Mouse (Mus musculus): ENCODE data around the gene Itga9.

DNA sequence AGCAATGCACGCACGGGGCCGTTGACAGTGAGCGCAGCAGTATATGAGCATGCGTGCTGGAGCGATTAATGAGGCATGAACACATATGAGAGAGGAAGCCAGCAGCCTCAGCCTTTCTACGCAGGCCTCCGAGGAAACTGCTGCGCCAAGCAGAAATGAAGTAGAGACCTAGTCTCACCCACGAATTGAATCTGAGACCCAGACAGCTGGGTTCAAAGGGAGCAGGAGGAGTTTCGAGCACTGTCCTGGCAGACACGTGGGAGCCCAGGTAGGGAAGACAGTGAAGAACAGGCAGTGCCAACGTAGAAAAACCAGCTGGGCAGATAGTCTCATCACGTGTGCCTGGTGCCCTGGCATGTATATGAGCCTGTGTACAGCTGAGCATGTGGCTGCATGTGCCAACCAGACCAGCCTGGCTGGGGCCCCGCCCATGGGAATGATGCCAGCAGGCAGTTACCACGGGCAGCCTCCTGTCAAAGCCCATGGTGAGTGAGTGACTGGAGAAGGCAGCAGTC is 313.2 kb downstream of the Itga9 start:
- no peak for TF ChIP-seq POLR2A (IDR thresholded peaks at IDR 0.05; ENCODE audit: low read depth, low read length)
- TF ChIP-seq CTCF (conservative IDR thresholded peaks at IDR 0.05; ENCODE audit: insufficient read depth, insufficient read length, low read depth, low read length), result no peak
